Mouse (Mus musculus) bone marrow, adult 2 months (tissue): ENCODE data around the gene Cldn24.

Experiments
- CTCF ChIP-seq: fragments of 200-500 bp; IDR thresholded peaks from 2 replicates; pipeline ENCODE4 v1.5.1; 2011; ENCODE audit warnings: low read length, control low read depth; ENCODE audit not compliant: control insufficient read depth, insufficient read depth
- POLR2A ChIP-seq: fragments of 200-500 bp; IDR thresholded peaks from 2 replicates; pipeline ENCODE4 v1.6.1; 2011; ENCODE audit warnings: low read depth, mild to moderate bottlenecking, control low read depth, low read length, borderline replicate concordance; ENCODE audit not compliant: control insufficient read depth

DNA sequence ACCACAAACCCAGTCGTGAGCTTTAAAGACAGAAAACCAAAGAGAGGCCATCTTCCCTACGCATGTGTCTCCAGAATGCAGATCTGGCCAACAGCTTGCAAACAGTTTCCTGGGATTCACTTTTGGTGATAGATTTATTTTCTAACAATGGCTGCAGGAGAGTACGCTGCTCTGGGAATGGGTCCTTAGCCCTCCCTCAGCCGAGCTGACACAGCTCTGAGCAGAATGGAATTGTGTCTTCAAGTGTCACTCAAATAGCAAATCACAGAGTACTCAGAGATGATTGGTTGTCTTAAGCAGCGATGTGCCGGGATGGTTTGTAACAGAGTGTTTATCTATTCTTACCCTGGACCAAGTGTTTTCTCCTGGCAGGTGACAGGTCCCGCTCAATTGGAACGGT lies 2.9 kb upstream of the Cldn24 start:
- TF ChIP-seq CTCF = no peak
- no peak for TF ChIP-seq POLR2A
